Mouse (Mus musculus) left cerebral cortex, adult 8-10 months (tissue): ENCODE results near the gene Nxn. TPM values are rescaled to one million over a fixed set of nuclear protein-coding genes. Genes with fewer than 3 reads are reported as not detected.

Experiments used
- DNase-seq, 2 experiments: peaks; one replicate each; pipeline ENCODE4 v3.0.0; 2022; ENCODE audit warnings: low spot score in 2 of 2
- total RNA-seq, 4 experiments: library from RNA; stranded (reverse); gene quantifications; 2 replicates each; pipeline ENCODE4 v1.2.4; 2022

Nxn gene
- total RNA-seq: 10 to 100 TPM in 3 of 4 experiments, 1 to 10 TPM in 1; 9.5 to 12.5 (median 10.9) TPM

GRCm38 (mm10) chr11:76398798-76399586 is at the start of gene Nxn:
Gene Nxn, minus strand, starts transcription at chr11:76399140.
- DNase-seq: peak; percentile 69 to 72

- DNase-seq: no peak
Measured at GRCm38 (mm10) chr11:76446251-76446650, 47.3 kb upstream of the Nxn start.

DNA sequence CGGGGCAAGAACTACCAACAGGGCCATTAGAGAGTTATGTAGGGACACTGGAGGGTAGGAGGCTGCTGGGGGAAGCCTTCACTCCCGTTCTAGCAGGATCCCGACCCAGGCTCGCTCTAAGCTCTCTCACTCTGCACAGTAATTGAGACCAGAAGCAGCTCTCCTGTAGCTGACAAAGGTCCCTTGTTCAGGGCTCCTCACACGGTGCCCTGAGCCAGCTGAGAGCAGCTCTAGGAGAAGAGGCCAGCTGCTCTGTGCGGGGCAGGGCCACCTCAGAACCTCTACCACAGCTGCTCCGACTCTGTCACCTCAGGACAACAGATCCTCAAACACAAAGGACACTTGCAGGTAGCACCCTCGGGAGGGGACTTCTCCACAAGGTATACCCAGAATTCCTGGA is 46.5 kb upstream of the Nxn start:
- DNase-seq: no peak

DNA sequence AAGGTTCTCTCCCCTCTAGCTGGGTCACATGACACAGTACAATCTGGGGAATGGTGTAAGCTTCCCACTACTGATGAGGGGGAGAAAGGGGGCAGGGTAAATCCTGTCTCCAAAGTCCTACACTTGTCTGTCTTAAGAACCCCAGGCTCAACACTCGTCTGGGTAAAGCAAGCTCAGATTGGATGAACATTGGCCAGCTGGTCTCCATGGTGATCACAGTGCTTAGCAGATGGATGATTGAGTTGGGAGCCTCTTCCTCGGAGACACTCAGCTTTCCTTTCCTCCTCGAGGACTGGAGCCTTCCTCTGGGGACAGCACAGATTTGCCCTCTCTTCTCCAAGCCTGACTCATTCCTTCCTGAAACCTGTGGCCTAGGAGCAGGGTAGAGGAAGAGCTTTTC is 40.7 kb upstream of the Nxn start:
- DNase-seq: peak in 1 of 2 experiments; percentile 65

DNA sequence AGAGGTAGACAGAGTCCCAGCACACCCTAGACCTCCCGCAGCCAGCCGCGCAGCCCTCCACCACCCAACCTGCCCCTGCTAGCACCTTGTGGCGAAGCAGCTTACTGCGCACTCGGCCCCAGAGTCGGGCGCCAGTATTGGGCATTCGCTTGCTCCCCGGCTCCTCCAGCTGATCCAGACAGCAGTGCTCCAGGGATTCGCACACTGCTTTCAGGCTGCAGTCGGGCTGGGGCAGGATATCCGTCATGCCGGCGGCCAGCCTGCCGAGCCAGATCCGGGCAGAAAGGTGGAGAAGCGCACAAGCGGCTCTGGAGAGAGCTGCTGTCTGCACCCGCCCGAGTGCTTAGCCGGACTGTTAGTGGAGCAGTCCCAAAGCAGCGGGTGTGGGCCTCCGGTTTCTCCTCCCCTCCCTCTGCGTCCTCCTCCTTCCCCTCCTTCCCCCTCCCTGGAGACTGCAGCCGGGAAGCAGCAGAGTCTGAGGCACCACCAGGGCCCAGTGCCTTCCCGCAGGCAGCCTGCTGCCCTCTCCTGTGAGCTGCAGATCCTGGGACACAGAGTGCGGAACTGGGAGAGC is 38.0 kb upstream of the Nxn start:
- DNase-seq: no peak

DNA sequence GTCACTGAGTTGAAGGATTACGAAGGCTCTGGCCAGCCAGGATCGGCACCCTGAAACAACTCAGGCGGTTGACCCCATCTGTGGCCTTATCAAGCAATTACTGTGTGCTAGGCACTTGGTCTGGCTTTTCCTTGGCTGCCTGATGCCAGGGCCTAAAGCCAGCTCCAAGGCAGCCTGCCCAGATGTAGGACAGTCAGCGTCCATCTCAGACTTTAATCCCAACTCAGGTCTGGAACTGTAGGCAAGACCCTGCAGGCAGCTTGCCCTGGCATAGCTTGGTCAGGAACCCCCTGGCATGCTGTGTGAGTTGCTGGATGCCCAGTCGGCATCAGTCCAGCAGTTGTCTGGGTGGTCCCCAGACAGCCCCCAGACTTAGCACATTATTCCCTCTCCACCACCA is 37.1 kb upstream of the Nxn start:
- DNase-seq: no peak

DNA sequence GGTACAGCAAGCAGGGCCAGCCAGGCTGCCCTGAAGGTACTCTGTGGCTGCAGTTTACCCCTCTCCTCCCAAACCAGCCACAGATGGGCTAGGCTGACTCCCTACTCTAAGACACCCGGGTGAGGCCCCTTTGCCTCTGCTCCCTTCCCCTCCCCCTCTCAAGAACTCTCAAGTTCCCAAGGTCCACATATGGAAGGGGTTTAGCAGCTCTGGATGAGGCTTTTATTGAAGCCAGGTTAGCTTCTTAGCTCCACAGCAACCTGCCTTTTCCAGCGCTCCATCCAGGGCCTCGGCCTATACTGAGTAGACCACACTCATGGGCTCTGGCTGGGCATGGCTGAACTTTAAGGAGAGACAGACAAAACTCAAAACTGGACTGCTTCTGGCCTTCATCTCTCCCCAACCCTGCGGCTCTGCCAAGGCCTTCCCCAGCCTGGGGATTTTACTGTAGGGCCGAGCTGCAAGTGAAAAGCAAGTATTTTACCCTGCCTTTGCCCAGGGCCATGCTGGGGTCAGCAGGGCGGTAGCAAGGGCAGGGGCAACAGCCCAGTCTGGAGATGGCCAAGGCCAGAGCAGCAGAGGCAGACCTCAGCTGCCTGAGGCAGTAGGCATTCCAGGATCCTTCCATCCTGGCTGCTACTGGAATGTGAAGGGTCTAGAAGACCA is 31.2 kb upstream of the Nxn start:
- DNase-seq: no peak

GRCm38 (mm10) chr11:76429556-76429955 is 30.6 kb upstream of the Nxn start:
- DNase-seq: no peak

DNA sequence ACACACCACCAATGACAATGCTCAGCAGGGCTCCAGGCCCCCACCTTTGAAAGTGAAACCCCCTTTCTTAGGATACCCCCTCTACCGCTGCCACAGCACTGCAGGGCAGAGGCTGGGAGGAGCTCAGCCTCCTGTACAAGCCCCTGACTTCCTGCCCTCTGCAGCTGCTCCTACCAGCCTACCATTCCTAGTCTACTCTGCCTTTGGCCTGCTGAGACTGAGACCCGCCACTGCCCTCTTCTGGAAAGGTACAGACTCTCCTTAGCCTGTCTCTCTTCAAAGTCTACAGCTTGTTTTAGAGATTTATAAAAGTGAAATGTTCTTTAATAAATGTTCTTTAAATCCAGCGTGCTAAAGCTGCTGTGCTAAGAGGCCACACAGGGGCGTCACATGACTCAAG is 30.1 kb upstream of the Nxn start:
- no peak for DNase-seq

DNA sequence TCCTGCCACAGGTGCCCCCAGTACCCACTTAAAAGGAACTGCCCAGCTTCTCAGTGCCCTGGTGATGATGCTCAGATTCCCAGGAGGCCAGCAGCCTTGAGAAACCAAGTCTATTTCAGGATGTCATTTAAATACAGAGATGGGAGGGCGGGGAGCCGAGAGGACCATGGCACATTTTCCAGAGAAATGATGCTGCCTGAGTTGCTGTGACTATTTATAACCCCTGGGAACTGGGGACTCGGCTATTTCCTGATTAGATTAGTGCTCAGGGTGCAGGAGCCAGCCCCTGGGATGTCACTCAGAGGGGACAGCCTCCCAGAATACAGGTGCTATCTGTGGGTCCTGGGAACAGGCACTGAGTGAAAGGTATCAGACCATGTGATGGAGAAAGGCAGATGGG is 28.8 kb upstream of the Nxn start:
- DNase-seq: no peak

- no peak for DNase-seq
Measured at GRCm38 (mm10) chr11:76425749-76426148, 26.8 kb upstream of the Nxn start.

GRCm38 (mm10) chr11:76420896-76421295 is 22.0 kb upstream of the Nxn start:
- DNase-seq: no peak

GRCm38 (mm10) chr11:76419179-76419578 is 20.2 kb upstream of the Nxn start:
- DNase-seq: no peak

- no peak for DNase-seq
Measured at GRCm38 (mm10) chr11:76418423-76418822, 19.5 kb upstream of the Nxn start.

DNA sequence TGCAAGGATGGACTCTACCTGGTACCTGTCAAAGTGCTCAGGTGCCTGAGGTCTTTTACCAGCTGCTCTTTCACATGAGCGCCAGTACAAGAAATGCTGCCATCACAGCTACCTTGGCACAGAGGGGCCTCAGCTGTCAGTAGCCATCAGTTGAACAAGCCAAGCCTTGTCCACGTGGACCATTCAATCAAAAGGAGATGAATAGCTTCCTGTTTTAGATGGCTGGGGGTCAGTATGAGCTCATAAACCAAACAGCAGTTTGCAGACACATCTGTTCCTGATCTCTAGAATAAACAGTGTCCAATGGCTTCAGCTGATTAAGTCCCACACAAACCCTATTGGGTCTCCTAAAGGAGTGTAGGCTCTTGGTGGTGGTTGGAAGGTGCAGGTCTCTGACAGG is 17.0 kb upstream of the Nxn start:
- no peak for DNase-seq

- DNase-seq: no peak
Measured at GRCm38 (mm10) chr11:76415001-76415400, 16.1 kb upstream of the Nxn start.

DNA sequence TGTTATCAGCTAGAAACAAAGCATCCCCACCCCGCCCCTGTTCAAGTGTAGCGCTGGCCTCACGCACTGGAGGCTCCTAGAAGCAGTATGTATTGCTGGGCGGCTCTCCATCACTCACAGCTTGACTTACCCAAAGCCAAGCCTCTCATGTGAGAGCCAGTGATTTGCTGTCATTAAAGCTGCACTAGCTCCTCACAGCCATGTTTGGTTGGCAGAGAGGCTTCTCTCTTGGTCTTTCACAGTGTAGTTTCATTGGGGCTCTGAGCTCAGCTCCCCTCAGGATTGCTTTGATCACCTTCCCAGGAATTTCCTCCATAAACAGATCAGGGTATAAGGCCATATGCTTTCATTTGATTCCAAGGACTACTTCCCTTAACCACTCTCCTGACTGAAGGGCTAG is 14.3 kb upstream of the Nxn start:
- no peak for DNase-seq

GRCm38 (mm10) chr11:76410826-76411225 is 11.9 kb upstream of the Nxn start:
- peak in 1 of 2 experiments; percentile 53 for DNase-seq

GRCm38 (mm10) chr11:76406702-76407583 is 8.0 kb upstream of the Nxn start, which contains the start of gene Timm22:
Gene Timm22, plus strand, starts transcription at chr11:76406952.
- peak; percentile 96 to 99 for DNase-seq

GRCm38 (mm10) chr11:76405626-76406264 is 6.8 kb upstream of the Nxn start:
- no peak for DNase-seq

GRCm38 (mm10) chr11:76405113-76405512 is 6.2 kb upstream of the Nxn start:
- DNase-seq: no peak
